Mouse (Mus musculus): Measurements from ENCODE around the gene Spert. TPM values are rescaled to one million over a fixed set of nuclear protein-coding genes. Genes with fewer than 3 reads are reported as not detected.

Gene Spert
- total RNA-seq, 2 experiments from 2014 or later = not detected

- no peak for TF ChIP-seq CTCF (IDR thresholded peaks at IDR 0.05)
- Histone ChIP-seq H3K27ac (no peak overlapping the region), H3K4me3 (no peak overlapping the region)
- DNase-seq (ENCODE audit: extremely low spot score in 1 of 2, low spot score in 2 of 2) = no peak
- intact Hi-C loops (cut with DNase I) = no loop called here
These were observed 26.6 kb downstream of the Spert start for GRCm38 (mm10) chr14:75566303-75566702.

- H3K4me3 ChIP-seq = no peak overlapping the region
- TF ChIP-seq CTCF (IDR thresholded peaks at IDR 0.05) = no peak; the same call in 1 of the 2 replicates
- DNase-seq (ENCODE audit: extremely low spot score in 1 of 2, low spot score in 2 of 2) = peak; percentile 53 to 63
- intact Hi-C loops (cut with DNase I) = no loop called here
- H3K27ac ChIP-seq = no peak overlapping the region
These were observed 27.3 kb downstream of the Spert start for GRCm38 (mm10) chr14:75565534-75566140.

GRCm38 (mm10) chr14:75561577-75562331 lies 31.2 kb downstream of the Spert start:
- peak; percentile 32 for TF ChIP-seq CTCF (IDR thresholded peaks at IDR 0.05)
- H3K27ac ChIP-seq = no peak overlapping the region
- intact Hi-C loops (cut with DNase I) = no loop called here
- no peak overlapping the region for H3K4me3 ChIP-seq
- DNase-seq (ENCODE audit: extremely low spot score in 1 of 2, low spot score in 2 of 2) = no peak

- TF ChIP-seq CTCF (IDR thresholded peaks at IDR 0.05) = no peak
- Histone ChIP-seq H3K27ac (no peak overlapping the region), H3K4me3 (no peak overlapping the region)
- DNase-seq (ENCODE audit: extremely low spot score in 1 of 2, low spot score in 2 of 2) = no peak
- intact Hi-C loops (cut with DNase I) = no loop called here
These were observed 51.2 kb downstream of the Spert start for GRCm38 (mm10) chr14:75541731-75542130.

- no peak for DNase-seq (ENCODE audit: extremely low spot score in 1 of 2, low spot score in 2 of 2)
- no peak for TF ChIP-seq CTCF (IDR thresholded peaks at IDR 0.05)
- no peak overlapping the region for H3K27ac ChIP-seq
- no peak overlapping the region for H3K4me3 ChIP-seq
- intact Hi-C loops (cut with DNase I) = no loop called here
These were observed 51.9 kb downstream of the Spert start for GRCm38 (mm10) chr14:75540996-75541350.

- no peak for TF ChIP-seq CTCF (IDR thresholded peaks at IDR 0.05)
- intact Hi-C loops (cut with DNase I) = no loop called here
- no peak overlapping the region for H3K4me3 ChIP-seq
- DNase-seq (ENCODE audit: extremely low spot score in 1 of 2, low spot score in 2 of 2) = no peak
- no peak overlapping the region for H3K27ac ChIP-seq
These were observed 52.5 kb downstream of the Spert start for GRCm38 (mm10) chr14:75540216-75540995.

- Histone ChIP-seq H3K4me3 (no peak overlapping the region), H3K27ac (no peak overlapping the region)
- no peak for DNase-seq (ENCODE audit: extremely low spot score in 1 of 2, low spot score in 2 of 2)
- TF ChIP-seq CTCF (IDR thresholded peaks at IDR 0.05) = no peak
- intact Hi-C loops (cut with DNase I) = no loop called here
These were observed 53.7 kb downstream of the Spert start for GRCm38 (mm10) chr14:75539205-75539604.

Other genes starting within 250 kb of the Spert start
- 1 to 10 TPM; 8.2 to 8.3 TPM for gene Siah3, start 137.1 kb downstream of the Spert start, total RNA-seq (2021)
- gene Erich6b, start 49.1 kb upstream of the Spert start, total RNA-seq (2021) = not detected
- gene Cog3, start 161.4 kb upstream of the Spert start, total RNA-seq (2021) = 10 to 100 TPM; 25.3 to 26.0 TPM
- 10 to 100 TPM; 10.6 to 12.2 TPM for gene Slc25a30, start 193.9 kb upstream of the Spert start, total RNA-seq (2021)

Data from left cerebral cortex, adult 2 months (tissue).